ENCODE assay signal across 8 mouse cellular contexts in genomic region chr2:49452451-49453081, GRCm38 (mm10). TPM values are rescaled to one million over a fixed set of nuclear protein-coding genes. Genes with fewer than 3 reads are reported as not detected.
DNase-seq lines count a peak whose midpoint lies in the region; ATAC-seq and TF ChIP-seq lines count a peak whose summit lies in the region.

No protein-coding gene starts in this region.

- under 1% methylated on average over 37 of the region's 37 CpGs for WGBS in forebrain, embryonic 14.5 days
- under 1% methylated on average over 37 of the region's 37 CpGs for WGBS in neural tube, embryonic 14.5 days

- H3K9me3 ChIP-seq in G1E (replicated peaks): no peaks in the 10 kb centered on the region
- no peaks in the 10 kb centered on the region for H3K9me3 ChIP-seq in forebrain, embryonic 14.5 days (replicated peaks; ENCODE audit: control insufficient read depth, low read length)
- H3K9me3 ChIP-seq in neural tube, embryonic 14.5 days (ENCODE audit: control insufficient read depth, low read length): no peaks in the 10 kb centered on the region

- H3K27ac ChIP-seq in forebrain, embryonic 14.5 days (ENCODE audit: low read depth, low read length): peak overlapping the region; percentile 100
- peak overlapping the region; percentile 100 for H3K27ac ChIP-seq in neural tube, embryonic 14.5 days (ENCODE audit: low read depth, low read length)
- peak overlapping the region; percentile 34 for H3K27ac ChIP-seq in testis, adult 2 months (ENCODE audit: control insufficient read depth, insufficient read depth, low read depth, low read length)

- peak; percentile 82 for DNase-seq in G1E (ENCODE audit: low spot score)
- DNase-seq in cerebellum, adult 11-12 months: peak; percentile 71
- peak; percentile 96 for DNase-seq in forebrain, embryonic 14.5 days (ENCODE audit: low spot score)
- peak; percentile 37 to 58 for DNase-seq in heart, postnatal 14 days
- peak; percentile 69 for DNase-seq in layer of hippocampus, adult 11-12 months (ENCODE audit: low spot score)
- peak; percentile 77 to 82 for DNase-seq in lung, adult 18-20 months

- peak overlapping the region; percentile 97 for H3K9ac ChIP-seq in forebrain, embryonic 14.5 days (ENCODE audit: low read length)
- H3K9ac ChIP-seq in neural tube, embryonic 14.5 days (replicated peaks; ENCODE audit: low read depth, low read length): peak overlapping the region; percentile 74

- TF ChIP-seq CTCF in G1E (IDR thresholded peaks at IDR 0.05; ENCODE audit: low read depth, low read length): no peak
- no peak for TF ChIP-seq CTCF in testis, adult 2 months (IDR thresholded peaks at IDR 0.05; ENCODE audit: control insufficient read depth, insufficient read depth, insufficient replicate concordance, low read depth, low read length)

- ATAC-seq in G1E (ENCODE audit: extremely low read depth, insufficient number of reproducible peaks, low FRiP score, poor library complexity, severe bottlenecking): peak; percentile 89
- ATAC-seq in forebrain, embryonic 14.5 days: peak; percentile 43
- ATAC-seq in neural tube, embryonic 14.5 days (ENCODE audit: low read depth): peak; percentile 52

- H3K4me3 ChIP-seq in G1E (ENCODE audit: low read depth, low read length): peak overlapping the region; percentile 91
- peak overlapping the region; percentile 94 for H3K4me3 ChIP-seq in forebrain, embryonic 14.5 days (ENCODE audit: low read depth, low read length)
- H3K4me3 ChIP-seq in neural tube, embryonic 14.5 days (ENCODE audit: low read depth, low read length): peak overlapping the region; percentile 87
- peak overlapping the region; percentile 91 for H3K4me3 ChIP-seq in testis, adult 2 months (ENCODE audit: control insufficient read depth, low read depth, low read length)

- no peak for TF ChIP-seq POLR2A in testis, adult 2 months (IDR thresholded peaks at IDR 0.05; ENCODE audit: control insufficient read depth, low read depth, low read length)

- no peaks in the 10 kb centered on the region for H3K36me3 ChIP-seq in G1E (replicated peaks)
- no peaks in the 10 kb centered on the region for H3K36me3 ChIP-seq in forebrain, embryonic 14.5 days (ENCODE audit: control insufficient read depth, insufficient read depth, low read length)
- no peaks in the 10 kb centered on the region for H3K36me3 ChIP-seq in neural tube, embryonic 14.5 days (ENCODE audit: control insufficient read depth, insufficient read depth, low read length)
- H3K36me3 ChIP-seq in testis, adult 2 months (ENCODE audit: control insufficient read depth, insufficient read depth, low read length): no peaks in the 10 kb centered on the region

- H3K27me3 ChIP-seq in G1E (ENCODE audit: insufficient read depth, low read length): no peaks in the 10 kb centered on the region; the same call in 1 of the 2 replicates
- H3K27me3 ChIP-seq in forebrain, embryonic 14.5 days (replicated peaks; ENCODE audit: control insufficient read depth, insufficient read depth, low read length): no peaks in the 10 kb centered on the region
- H3K27me3 ChIP-seq in neural tube, embryonic 14.5 days (ENCODE audit: control insufficient read depth, insufficient read depth, low read length): no peaks in the 10 kb centered on the region; the same call in 1 of the 2 replicates
- no peaks in the 10 kb centered on the region for H3K27me3 ChIP-seq in testis, adult 2 months (ENCODE audit: control insufficient read depth, insufficient read depth, low read length)

- intact Hi-C loops in heart, postnatal 14 days (cut with DNase I): loop anchor here (5.0 kb wide), 1 partner anchor 65 kb away; no protein-coding TSS in a partner anchor

- H3K4me1 ChIP-seq in G1E (ENCODE audit: insufficient read depth, low read depth, low read length): peaks cover 6% of the 10 kb centered on the region
- peaks cover 15% of the 10 kb centered on the region for H3K4me1 ChIP-seq in forebrain, embryonic 14.5 days (ENCODE audit: control insufficient read depth, insufficient read depth, low read length)
- H3K4me1 ChIP-seq in neural tube, embryonic 14.5 days (ENCODE audit: control insufficient read depth, insufficient read depth, low read length): 0 out of 2 replicates have a peak, but pooled peaks cover 6% of the 10 kb centered on the region
- H3K4me1 ChIP-seq in testis, adult 2 months (ENCODE audit: control insufficient read depth, insufficient read depth, low read length): no peaks in the 10 kb centered on the region; the same call in 1 of the 2 replicates

- peak overlapping the region; percentile 66 for H3K4me2 ChIP-seq in forebrain, embryonic 14.5 days (ENCODE audit: low read length)
- peak overlapping the region; percentile 52 for H3K4me2 ChIP-seq in neural tube, embryonic 14.5 days (ENCODE audit: low read depth, low read length)

RNA-seq across cellular contexts. Expression of gene Epc2, which starts 1.3 kb away (rescaled TPM):
- 28.3 and 49.0 TPM in 2 replicates for total RNA-seq in G1E (2014; fragmentation: Nextera tagmentation)
- 24.9 and 29.2 TPM in 2 replicates for total RNA-seq in G1E (2017)
- polyA plus RNA-seq in G1E (2012): 2.7 and 2.8 TPM in 2 replicates
- polyA plus RNA-seq in forebrain, embryonic 14.5 days (2014; fragmentation: Nextera tagmentation; extraction: Ambion mirVana): 20.7 and 23.3 TPM in 2 replicates
- total RNA-seq in heart, postnatal 14 days (2021): 10 to 100 TPM; 17.4 to 17.7 TPM
- polyA plus RNA-seq in neural tube, embryonic 14.5 days (2014; fragmentation: Nextera tagmentation; extraction: Ambion mirVana): 19.6 and 20.7 TPM in 2 replicates
- polyA plus RNA-seq in testis, adult 2 months (2012; rRNA removed): 13.1 and 13.2 TPM in 2 replicates

Comparison
In these comparisons a context has a peak if more than half of its experiments do, and no peak if none do; other contexts are left out.
1. Peak in every context shown above with its lines: DNase-seq, ATAC-seq, H3K4me3 ChIP-seq and H3K27ac ChIP-seq.
2. H3K27ac ChIP-seq: peak in every context shown above with its lines; median percentile 100 in forebrain, embryonic 14.5 days; 100 in neural tube, embryonic 14.5 days; 34 in testis, adult 2 months.